Mouse (Mus musculus) cerebellum, postnatal 36 days (tissue): Measurements from ENCODE around the gene Thap12.

Source experiments
- DNase-seq, 2 experiments: peaks; one replicate each; pipeline ENCODE4 v3.0.0; 2021 to 2022; ENCODE audit warnings: mixed read lengths in 2 of 2

Gene Thap12

DNA sequence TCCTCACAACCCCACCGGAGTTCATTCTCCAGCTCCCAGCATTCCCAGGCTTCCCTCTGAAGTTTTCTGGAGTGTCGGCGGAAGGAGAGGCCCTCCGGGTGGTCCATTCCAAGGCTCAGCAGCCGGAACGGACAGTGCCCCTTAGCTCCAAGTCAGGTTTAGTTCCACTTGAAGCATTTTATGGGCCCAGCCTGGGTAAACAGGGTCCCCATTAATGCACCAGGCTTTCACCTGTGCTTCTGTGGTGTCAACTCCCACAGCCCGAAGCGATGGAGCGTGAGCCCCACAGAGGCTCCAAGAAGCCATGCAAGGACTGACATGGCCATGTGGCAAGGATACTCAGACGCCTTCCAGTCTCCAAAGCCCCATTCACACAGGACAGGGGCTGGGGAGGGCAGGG is 61.0 kb downstream of the Thap12 start:
- DNase-seq = no peak

DNA sequence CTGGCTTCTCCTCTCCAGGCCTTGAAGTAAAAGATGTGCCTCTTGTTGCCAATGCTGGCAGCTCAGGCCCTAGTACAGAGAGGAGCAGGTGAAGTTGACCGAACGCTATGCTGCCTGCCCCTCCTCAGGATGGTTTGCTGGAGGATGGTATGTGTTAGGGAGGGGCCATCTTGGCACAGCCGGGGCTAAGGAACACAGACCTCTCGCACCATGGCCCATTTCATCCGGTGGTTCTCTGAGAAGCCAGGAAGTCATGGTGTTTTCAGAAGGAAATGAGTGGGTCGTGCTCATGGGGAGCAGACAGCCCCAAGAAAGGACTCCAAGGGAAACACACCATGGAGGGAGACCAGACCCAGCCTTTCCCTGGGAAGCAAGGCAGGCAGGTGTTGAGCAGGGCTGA is 64.4 kb downstream of the Thap12 start:
- no peak for DNase-seq
